Mouse (Mus musculus): ENCODE data around the gene Arf1.

- TF ChIP-seq POLR2A (IDR thresholded peaks at IDR 0.05; ENCODE audit: insufficient read depth, low read length) (peak; percentile 55), CTCF (IDR thresholded peaks at IDR 0.05; ENCODE audit: low read depth, low read length) (no peak), EP300 (IDR thresholded peaks at IDR 0.05; ENCODE audit: insufficient read depth, low read depth, low read length) (no peak)
Observed at GRCm38 (mm10) chr11:59228122-59228953, at the start of gene Arf1.

Data from ES-Bruce4 (cell line).